Mouse (Mus musculus) erythroblast, adult 5-6 weeks (primary cell): ENCODE results near the gene Rnf11. TPM values are rescaled to one million over a fixed set of nuclear protein-coding genes. Genes with fewer than 3 reads are reported as not detected.
A peak's percentile ranks its signal among the peaks of the same experiment; 100 is the strongest.

Source experiments
- ATAC-seq: replicated peaks from 2 replicates; pipeline ENCODE4 v1.8.0; 2016; ENCODE audit warnings: moderate number of reproducible peaks, mild to moderate bottlenecking, moderate TSS enrichment, inconsistent platforms; ENCODE audit not compliant: poor library complexity, low FRiP score, severe bottlenecking
- total RNA-seq, 2 experiments: library from RNA; stranded (forward) in 1 of 2; stranded (reverse) in 1 of 2; fragments of 150-400 nt in 1 of 2; fragments of 200-764, 138-1000 nt in 1 of 2; gene quantifications; 2 replicates each; pipeline versions ENCODE4 v1.2.3 to v1.2.4; 2015 to 2017; ENCODE audit warnings: low replicate concordance in 2 of 2

The Rnf11 gene
- total RNA-seq, 2 experiments from 2014 or later, result 174 to 315 TPM

DNA sequence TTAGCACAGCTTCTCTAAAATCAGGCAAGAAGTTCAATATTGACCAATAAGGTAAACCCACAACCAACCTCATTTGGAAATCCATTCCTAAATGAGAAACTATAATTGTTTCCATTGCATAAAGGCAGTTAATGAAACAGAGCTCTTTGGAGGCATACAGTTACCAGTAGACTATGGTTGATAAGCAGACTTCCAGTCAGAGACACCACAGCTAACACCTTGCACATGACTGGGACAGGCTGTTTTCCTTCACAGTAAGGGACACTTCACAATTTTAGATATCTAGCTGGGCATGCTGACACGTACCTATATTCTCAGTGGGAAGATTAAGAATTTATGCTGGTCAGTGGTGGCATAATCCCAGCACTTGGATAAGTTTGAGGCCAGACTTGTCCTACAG is 38.6 kb downstream of the Rnf11 start:
- ATAC-seq, result peak; percentile 46

DNA sequence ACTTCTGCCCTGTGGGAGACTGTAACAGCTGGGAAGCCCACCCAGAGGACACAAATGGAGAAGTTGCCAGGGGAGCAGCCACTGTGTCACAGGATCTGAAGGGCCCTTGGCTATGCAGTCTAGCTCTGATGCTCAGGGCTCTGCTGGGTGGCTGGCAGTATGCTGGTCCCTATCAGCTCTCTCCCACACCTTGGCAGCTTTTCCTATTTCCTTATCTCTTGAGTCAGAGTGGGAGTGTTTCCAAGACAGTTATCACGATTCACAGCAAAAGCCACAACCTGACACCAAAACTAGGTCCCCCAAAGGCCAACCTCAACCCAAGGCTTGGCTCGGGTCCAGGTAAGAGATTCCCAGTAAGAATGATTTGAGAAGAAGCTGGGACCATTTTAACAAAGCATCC is 39.1 kb downstream of the Rnf11 start:
- peak; percentile 83 for ATAC-seq

DNA sequence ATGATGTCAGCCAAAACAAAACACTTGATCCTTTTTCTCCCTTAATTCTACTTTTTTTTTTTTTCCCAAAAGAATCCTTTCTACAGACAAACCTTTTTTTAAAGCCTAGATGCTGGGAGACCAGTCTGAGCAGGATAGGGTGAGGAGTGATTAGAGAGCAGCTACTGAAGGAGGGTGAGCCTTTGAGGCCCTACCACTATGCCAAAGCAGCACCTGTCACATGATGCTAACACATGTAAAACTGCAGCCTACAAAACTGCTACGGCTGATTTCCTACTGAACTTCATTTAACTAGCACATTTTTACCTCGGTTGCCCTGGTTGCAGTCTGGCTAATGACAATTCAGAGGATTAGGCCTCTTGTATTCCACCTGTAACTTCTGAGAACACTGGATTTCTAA is 39.6 kb downstream of the Rnf11 start:
- ATAC-seq, result peak; percentile 38

DNA sequence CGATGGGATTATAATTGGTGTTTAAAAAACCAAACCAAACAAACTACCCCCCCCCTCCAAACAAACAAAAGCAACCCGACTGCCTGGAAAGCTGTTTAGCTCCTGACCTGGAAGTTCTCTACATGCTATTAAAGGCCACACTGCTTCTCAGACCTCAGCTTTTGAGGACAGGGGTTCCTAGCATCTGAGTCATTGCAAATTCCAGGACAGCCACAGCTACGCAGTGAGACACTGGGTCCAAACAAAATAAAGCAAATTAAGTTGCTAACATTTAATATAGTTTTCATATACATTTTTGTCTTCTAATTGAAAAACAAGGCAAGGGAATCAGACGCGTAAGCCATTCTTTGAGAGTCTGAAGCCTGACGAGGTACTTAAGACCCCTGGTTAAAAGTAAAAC is 40.1 kb downstream of the Rnf11 start:
- ATAC-seq, result no peak

DNA sequence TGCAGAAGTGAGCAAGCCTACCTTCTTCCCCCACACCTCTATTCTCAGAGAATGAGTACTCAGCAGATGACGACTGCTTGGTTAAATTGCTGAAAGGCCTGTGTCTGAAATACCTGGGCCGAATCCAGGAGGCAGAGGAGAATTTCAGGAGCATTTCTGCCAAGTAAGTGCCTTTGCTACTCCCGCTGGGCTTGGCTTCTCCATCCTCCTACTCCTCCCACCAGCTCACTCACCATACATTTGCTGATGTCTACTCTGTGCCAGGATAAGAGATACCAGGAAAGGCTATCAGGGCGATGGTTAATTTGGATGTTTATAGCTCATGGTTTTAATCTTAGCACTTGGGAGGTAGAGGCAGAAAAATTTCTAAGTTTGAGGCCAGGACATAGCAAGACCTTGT is 41.9 kb downstream of the Rnf11 start:
- no peak for ATAC-seq

DNA sequence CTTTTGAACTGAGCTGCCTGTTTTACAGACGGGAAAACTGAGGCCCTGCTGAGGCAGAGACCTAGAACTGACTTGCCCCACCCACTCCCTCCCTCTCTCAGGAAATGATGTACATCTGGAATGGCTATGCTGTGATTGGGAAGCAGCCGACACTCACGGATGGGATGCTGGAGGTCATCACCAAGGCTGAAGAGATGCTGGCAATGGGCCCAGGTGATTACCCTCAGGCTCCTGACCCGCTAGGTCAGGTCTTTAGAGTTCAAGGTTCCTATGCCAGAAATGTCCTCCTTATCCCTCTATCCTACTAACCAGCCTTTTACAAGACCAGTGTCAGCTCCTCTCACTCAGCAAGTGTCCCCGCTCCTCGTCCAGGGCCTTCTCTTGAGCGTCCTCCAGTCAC is 42.4 kb downstream of the Rnf11 start:
- no peak for ATAC-seq

DNA sequence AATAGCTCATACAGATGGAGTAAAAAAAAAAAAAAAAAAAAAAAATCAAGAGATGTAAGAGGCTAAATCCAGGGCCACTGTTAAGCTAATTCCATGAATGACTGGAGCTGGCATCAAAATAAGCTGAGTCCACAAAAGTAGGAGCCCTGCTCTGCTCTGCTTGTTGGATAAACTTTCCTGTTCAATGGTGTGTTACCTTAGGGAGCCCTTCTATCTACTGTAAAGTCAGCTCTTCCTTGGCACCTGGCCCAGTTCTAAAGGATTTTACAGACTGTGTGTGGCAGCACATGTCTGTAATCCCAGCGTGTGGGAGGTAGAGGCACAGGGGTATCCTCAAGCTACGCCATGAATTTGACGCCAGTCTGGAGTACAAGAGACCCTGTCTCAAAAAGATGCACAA is 43.5 kb downstream of the Rnf11 start:
- ATAC-seq, result no peak

DNA sequence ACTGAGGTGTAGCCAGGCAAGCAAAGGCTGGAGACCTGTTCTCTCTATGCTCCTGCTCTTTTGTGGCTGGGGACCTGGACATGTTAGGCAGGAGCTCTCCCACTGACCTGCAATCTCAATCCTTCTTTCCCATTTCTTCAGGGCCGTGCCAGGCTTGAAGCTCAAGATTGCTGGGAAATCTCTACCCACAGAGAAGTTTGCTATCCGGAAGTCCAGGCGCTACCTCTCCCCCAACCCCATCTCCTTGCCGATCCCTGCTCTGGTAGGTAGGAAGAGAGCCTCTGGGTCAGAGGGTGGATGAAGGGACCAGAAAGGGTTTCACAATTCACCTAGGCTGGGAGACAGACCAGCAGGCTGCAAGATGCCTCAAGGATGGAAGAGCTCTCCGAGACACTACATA is 44.1 kb downstream of the Rnf11 start:
- ATAC-seq, result no peak

DNA sequence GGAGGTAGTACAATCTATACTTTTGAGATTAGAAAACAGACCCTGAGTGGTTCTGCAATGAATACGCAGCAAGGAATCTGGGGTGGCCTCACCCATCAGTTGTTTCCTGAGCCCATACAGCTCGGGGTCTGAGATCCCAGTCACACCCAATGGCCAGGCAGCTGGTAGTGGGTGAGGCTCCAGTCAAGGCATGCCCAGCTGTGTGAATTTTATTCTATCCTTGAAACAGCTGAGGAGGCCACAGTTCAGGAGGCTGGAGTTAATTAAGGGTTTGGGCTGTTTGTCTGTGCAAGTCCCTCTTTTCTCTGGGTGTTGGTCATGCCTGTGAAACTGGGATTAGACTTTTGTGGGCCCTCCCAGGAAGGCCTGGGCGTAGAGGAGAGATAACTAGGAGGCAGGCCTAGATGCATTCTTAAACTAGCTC is 44.7 kb downstream of the Rnf11 start:
- peak; percentile 74 for ATAC-seq

DNA sequence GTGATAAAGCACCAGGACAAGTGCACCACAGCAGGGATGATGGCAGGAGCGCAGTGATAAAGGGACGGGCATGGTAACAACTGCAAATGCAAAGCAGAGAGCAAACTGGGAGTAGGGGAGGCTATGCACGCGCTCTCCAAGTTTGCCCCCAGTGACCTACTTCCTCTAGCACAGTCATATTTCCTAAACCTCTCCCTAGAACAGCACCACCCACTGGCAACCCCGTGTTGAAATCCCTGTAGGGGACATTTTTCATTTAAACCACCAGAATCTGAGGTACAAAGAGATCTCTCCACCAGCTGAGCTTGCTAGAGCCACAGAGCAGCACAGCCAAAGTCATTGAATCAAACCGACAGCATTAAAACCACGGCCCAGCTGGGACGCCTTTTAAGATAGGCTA is 45.4 kb downstream of the Rnf11 start:
- ATAC-seq, result 0 out of 2 replicates have a peak, but pooled peaks have one; percentile 13

DNA sequence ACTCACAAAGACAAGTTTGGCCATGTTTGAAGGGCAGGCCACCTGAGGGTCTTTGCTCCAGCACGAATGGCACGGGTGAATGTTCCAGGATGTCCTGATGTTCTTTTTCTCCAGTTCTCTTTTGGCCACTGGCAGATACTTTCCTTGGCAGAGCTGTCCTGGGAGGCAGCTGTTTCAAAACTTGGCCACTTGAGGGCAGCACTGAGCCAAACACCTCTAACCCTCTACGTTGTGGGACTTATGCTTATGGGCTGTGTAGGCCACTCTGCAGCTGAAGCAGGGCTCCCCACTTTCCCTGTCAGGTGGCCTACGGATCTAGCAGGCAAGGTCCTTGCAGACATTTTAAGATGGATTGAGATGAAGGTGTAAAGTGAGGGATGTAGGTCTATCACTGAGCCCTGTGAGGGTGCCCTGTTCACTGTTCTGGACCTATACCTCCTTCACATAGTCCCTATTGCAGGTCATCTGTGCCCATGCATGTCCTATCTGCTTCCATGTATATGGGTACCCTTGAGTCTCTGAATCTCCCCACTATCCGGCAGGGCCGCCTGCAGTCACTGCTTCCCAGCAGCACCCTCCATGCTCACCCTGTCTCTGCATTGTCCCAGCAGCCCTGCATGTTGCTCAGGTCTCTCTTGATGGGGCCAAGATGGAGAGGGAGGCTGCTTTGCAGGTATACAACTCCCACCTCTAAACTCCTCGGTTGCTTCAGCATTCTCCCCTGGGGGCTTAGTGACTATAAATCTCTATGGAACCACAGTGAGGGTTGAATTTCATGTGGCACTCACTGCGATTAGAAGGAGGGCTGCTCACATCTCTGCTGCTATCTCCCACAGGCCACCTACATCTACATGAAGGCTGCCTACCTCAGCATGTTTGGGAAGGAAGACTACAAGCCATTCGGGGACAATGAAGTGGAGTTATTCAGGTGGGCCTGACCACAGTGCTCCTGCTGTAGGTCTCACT is 46.3 kb downstream of the Rnf11 start:
- peak; percentile 58 for ATAC-seq

DNA sequence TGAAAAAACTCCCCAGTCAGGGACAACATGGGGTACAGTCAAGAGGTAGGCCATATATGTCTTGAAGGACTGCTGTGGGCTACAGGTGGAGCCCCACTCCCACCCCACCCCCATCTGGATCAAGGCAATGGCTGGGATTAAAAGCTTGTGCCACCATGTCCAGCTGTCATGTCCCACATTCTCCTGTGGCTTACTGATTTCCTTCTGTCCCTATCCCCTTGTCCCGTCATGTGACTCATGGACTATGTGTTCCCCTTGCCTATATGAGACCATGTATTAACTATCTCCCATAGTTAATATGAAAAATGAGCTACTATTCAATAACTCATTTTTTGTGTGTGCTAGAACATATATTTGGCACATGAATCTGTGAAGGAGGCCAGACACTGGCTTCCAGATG is 50.3 kb downstream of the Rnf11 start:
- no peak for ATAC-seq

DNA sequence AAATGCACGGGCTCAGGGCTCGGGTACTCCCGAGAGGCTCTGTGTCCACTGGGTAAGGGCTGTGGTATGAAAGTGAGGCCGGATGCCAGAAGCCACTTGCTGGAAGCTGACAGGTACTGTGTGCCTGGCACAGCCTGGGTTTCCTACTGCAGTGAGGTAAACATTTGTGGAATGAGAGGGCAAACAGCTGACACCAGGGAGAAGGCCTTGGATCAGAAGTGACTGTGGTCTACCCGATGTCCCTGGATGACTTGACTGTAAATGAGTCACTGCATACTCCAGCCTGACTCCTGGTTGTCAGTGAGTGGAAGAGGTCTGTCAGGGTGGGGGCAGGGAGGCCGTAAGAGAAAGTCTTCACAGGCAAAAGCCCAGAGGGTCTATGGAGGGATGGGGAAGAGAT is 50.9 kb downstream of the Rnf11 start:
- ATAC-seq, result no peak

DNA sequence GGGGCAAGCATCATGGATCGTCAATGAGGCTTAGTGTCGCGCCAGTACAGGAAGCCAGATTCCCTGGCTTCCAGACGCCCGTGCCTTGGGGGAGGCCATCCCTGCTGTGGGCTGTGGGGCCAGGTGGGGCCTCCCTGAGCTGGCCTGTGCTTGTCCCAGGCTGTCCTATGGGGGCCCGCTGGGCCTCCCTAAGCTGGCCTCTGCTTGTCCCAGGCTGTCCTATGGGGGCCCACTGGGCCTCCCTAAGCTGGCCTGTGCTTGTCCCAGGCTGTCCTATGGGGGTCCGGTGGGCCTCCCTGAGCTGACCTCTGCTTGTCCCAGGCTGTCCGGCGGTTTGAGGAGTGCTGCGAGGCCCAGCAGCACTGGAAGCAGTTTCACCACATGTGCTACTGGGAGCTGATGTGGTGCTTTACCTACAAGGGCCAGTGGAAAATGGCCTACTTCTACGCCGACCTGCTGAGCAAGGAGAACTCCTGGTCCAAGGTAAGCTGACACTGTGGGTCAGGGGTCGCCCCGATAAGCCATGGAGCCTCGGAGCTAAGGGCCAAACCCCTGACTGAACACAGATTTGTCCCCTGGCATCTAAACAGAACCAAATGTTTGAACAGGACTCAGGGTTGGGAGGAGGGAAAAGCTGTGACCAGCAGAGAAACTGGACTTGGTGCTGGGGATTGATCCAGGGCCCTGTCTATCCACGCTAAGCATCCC is 51.7 kb downstream of the Rnf11 start:
- ATAC-seq, result no peak

DNA sequence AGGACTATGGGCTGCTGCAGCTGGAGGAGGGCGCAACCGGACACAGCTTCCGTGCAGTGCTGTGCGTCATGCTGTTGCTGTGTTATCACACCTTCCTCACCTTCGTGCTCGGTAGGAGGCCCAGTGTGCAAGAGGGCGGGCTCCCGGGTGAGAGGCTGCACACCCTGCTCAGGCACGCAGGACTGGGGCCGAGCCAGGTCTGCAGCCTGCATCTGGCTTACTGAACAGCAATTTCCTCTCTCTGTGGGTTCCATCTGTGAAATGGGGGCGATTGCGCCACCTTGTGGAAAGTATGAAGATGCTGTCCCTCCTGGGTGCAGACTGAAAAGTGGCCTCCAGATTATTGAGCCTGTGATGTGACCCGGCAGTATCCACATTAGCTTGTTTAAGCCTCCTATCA is 53.7 kb downstream of the Rnf11 start:
- ATAC-seq, result peak; percentile 74

DNA sequence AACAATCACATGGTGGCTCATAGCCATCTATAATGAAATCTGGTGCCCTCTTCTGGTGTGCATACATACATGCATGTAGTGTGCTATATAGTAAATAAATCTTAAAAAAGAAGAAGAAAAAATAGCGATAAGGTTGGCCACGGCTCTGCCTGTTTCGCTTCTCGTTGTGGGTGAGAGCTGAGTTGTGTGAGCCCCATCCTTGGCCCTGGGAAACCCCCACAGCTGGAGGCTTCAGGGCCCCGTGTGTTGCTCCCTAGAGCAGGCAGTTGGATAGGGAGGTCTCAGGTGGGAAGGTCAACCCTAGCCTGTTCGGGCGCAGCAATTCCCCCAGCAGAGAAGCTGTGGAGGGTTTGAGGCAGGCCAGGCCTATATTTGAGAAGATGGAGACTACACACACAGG is 54.3 kb downstream of the Rnf11 start:
- ATAC-seq, result no peak

DNA sequence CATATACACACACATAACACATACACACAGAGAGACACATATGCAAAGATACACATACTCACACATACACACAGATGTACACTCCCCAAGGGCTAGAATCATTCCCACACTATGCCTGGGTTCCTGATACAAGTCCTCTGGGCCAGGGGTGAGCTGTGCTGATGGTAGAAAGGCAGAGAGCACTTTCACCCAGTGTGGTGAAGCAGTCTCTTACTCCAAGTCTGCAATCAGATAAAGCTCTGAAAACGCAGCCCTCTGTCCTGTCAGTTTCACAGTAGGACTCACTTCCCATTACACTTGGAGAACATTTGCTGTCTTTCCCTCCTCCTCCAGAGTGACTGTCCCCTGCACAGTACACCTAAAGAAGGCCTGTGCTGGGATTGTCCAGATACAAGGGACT is 57.5 kb downstream of the Rnf11 start:
- no peak for ATAC-seq

DNA sequence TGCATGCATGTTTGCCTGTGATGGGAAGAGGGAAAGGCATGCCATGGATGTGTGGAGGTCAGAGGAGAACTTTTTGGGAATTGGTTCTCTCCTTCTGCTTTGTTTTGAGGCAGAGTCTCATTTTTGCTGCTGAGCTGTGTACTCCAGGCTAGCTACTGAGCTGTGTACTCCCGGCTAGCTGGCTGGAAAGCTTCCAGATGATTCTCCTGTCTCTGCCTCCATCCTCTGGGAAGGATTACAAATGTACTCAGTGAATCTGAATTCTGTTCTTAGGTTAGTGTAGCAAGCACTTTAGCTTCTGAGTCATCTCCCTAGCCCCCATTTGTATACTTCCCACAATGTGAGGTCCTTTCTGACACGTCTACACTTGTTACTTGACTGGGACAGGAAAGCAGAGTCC is 61.1 kb downstream of the Rnf11 start:
- no peak for ATAC-seq

DNA sequence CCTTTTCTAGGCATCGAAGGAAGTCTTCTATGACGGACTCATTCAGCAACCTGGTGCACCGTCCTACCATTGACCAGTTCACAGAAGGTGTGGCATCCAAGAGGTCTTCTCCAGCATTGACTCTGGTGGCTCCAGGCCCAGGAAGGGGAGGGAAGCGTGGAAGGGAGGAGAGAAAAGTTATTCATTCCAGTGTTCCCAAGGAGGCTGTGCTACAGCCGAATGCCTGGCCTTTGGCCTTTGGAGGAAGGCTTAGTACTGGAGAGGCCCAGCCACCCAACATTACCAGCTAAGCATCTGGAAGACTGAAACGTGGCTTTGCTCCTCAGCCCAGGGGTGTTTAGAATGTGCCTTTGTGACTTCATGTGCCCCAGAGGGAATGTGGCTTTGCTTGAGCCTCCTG is 62.1 kb downstream of the Rnf11 start:
- no peak for ATAC-seq

DNA sequence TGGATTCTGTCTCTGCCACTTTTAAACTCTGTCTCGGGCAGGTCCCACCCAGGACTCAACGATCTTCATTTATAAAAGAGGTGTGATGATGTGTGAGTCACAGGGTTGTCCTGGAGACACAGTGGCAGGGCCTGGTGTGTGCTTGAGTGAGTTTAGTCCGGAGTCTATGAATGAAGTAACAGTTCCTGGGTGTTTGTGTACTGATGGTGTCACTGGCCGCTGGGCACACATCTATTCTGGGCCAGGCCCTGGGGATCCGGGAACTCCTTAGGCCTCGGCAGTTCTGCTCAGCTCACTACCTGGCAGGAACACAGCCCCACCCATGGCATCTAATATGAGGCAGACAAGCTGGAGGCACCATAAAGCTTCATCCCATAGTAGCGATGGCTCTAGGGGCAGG is 62.9 kb downstream of the Rnf11 start:
- no peak for ATAC-seq

DNA sequence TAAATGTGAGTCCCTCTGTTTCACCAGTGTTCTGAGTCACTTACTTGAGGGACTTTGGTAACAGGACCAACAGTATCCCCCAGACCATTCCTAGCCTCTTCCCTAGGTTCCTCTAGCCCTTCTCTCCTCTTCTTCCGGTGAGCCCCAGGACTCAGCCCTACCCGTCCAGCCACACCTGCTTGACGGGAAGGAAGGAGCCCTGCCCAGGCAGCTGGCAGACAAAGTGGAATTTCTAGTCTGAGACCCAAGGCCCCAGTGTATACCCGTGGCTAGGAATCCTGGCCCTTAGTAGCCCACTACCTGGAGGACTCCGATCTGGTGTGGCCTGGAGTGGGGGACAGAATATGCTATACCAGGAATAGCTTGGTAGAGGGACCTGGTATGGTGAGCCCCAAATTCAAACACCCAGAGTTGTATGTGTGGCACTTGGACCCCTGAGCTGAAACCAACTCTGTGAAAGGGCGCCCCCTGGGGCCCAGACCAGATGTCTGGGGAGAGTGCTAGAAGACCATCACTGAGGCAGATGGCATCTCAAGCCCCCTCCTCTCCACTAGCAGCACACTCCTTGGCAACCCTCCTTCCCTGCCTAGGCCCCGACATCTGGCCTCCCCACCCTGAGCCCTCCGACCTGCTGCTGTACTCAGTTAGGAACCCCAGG is 64.3 kb downstream of the Rnf11 start:
- ATAC-seq, result peak; percentile 61
